Mouse (Mus musculus): ENCODE measurements around the gene Dip2c. TPM values are rescaled to one million over a fixed set of nuclear protein-coding genes. Genes with fewer than 3 reads are reported as not detected.

Dip2c gene
- total and polyA plus RNA-seq, 3 experiments, result 0.04 to 0.14 (median 0.08) TPM

DNA sequence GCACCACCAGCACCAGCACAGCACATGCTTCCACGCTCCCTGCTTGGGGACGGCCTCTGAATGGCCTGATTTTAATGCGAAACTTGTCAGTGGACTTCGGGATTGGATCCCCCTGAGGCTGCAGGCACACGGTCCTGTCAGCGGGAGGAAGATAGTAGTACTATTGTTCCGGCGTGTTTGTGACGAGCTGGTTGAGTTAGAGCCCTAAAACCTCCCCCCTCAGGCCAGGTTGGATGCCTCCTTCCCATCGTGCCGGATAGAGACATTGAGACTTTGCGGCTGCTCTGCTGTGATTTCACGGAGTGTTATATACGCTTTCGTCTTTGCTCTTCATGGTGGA is 1.3 kb downstream of the Dip2c start:
- in situ Hi-C loops (cut with MboI; ENCODE audit: low pct_ligation_motif_present, low pct_unique_long_range_greater_than_20kb, low sequenced_read_pairs), result no loop called here
- DNase-seq (ENCODE audit: extremely low read depth), result no peak

DNA sequence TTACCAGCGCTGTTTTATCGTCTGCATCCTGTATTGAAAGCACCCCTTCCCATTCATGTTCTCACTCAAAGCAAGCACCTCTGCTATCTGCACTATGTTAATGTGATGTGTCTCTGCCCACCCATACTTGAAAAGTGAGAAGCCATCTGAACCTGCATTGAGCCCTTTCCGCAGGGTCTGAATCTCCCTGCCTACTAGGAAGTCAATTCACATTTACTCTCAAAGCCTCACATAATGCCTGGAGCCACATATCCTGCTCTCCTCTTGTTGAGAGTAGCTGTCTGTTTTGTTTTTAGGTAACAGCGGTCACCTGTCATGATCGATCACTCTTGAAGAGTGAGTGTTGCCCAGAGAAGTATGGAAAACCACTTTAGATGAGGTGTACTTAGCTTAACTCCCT is 2.3 kb downstream of the Dip2c start:
- dilution Hi-C loops (cut with MboI; ENCODE audit: extremely low pct_ligation_motif_present, extremely low pct_unique_long_range_greater_than_20kb, low sequenced_read_pairs) (no loop called here), in situ Hi-C loops (cut with MboI; ENCODE audit: low pct_ligation_motif_present, low pct_unique_long_range_greater_than_20kb, low sequenced_read_pairs) (no loop called here)
- Histone ChIP-seq H3K4me1 (ENCODE audit: control insufficient read depth in 1 of 2, insufficient read depth in 2 of 2) (no peaks in the 10 kb centered on the region), H3K36me3 (replicated peaks in 1 of 2; ENCODE audit: control insufficient read depth in 1 of 2, insufficient read depth in 1 of 2, low read length in 1 of 2) (no peaks in the 10 kb centered on the region), H3K4me2 (ENCODE audit: insufficient read depth, low read depth, poor library complexity, severe bottlenecking) (no peak overlapping the region), H3K9me3 (replicated peaks; ENCODE audit: low read length) (no peaks in the 10 kb centered on the region), H3K27ac (ENCODE audit: insufficient read depth, low read depth) (no peak overlapping the region), H3K4me3 (replicated peaks in 1 of 3; ENCODE audit: low read depth in 2 of 3, low read length in 2 of 3, poor library complexity in 1 of 3) (no peak overlapping the region), H3K27me3 (replicated peaks) (no peaks in the 10 kb centered on the region), H3K79me2 (replicated peaks; ENCODE audit: control insufficient read depth, extremely low read depth, insufficient read depth, poor library complexity, severe bottlenecking) (no peaks in the 10 kb centered on the region), H3K9ac (ENCODE audit: insufficient read depth, low read depth) (no peak overlapping the region)
- no peak for DNase-seq (ENCODE audit: extremely low read depth)
- no peak for TF ChIP-seq ZNF384 (IDR thresholded peaks at IDR 0.05; ENCODE audit: low read depth, low read length)
- no peak for TF ChIP-seq SMC3 (IDR thresholded peaks at IDR 0.05; ENCODE audit: low read depth, low read length)
- no peak for TF ChIP-seq MYC (IDR thresholded peaks at IDR 0.05; ENCODE audit: low read depth, low read length)
- no peak for TF ChIP-seq RCOR1 (conservative IDR thresholded peaks at IDR 0.05; ENCODE audit: low read depth, low read length)
- TF ChIP-seq BHLHE40 (IDR thresholded peaks at IDR 0.05; ENCODE audit: low read depth, low read length), result no peak
- TF ChIP-seq TCF12 (IDR thresholded peaks at IDR 0.05; ENCODE audit: low read depth, low read length), result no peak
- no peak for TF ChIP-seq MAX (IDR thresholded peaks at IDR 0.05; ENCODE audit: low read length)
- no peak for TF ChIP-seq GABPA (IDR thresholded peaks at IDR 0.05; ENCODE audit: insufficient replicate concordance, low read depth, low read length)
- TF ChIP-seq NELFE (IDR thresholded peaks at IDR 0.05; ENCODE audit: low read depth, low read length), result no peak
- TF ChIP-seq USF2 (conservative IDR thresholded peaks at IDR 0.05; ENCODE audit: low read depth, low read length), result no peak
- TF ChIP-seq MAFK (IDR thresholded peaks at IDR 0.05; ENCODE audit: insufficient replicate concordance, low read length), result no peak
- TF ChIP-seq MXI1 (IDR thresholded peaks at IDR 0.05; ENCODE audit: low read depth, low read length), result no peak
- no peak for TF ChIP-seq RAD21 (IDR thresholded peaks at IDR 0.05; ENCODE audit: low read depth, low read length)
- TF ChIP-seq EP300 (IDR thresholded peaks at IDR 0.05; ENCODE audit: low read length), result no peak
- TF ChIP-seq MEF2A (IDR thresholded peaks at IDR 0.05; ENCODE audit: borderline replicate concordance, low read depth, low read length), result no peak
- TF ChIP-seq CHD1 (IDR thresholded peaks at IDR 0.05; ENCODE audit: low read depth, low read length), result no peak
- TF ChIP-seq NRF1 (IDR thresholded peaks at IDR 0.05; ENCODE audit: low read depth, low read length), result no peak
- TF ChIP-seq SIN3A (IDR thresholded peaks at IDR 0.05; ENCODE audit: low read length), result no peak
- no peak for TF ChIP-seq E2F4 (IDR thresholded peaks at IDR 0.05; ENCODE audit: insufficient replicate concordance, low read depth, low read length)

More for the DNA sequence above, 1.3 kb downstream of the Dip2c start:
- Histone ChIP-seq H3K79me2 (replicated peaks; ENCODE audit: control insufficient read depth, extremely low read depth, insufficient read depth, poor library complexity, severe bottlenecking) (no peaks in the 10 kb centered on the region), H3K9me3 (replicated peaks; ENCODE audit: low read length) (no peaks in the 10 kb centered on the region), H3K4me3 (replicated peaks in 1 of 3; ENCODE audit: low read depth in 2 of 3, low read length in 2 of 3, poor library complexity in 1 of 3) (no peak overlapping the region), H3K27me3 (replicated peaks) (no peaks in the 10 kb centered on the region), H3K4me1 (ENCODE audit: control insufficient read depth in 1 of 2, insufficient read depth in 2 of 2) (no peaks in the 10 kb centered on the region), H3K27ac (ENCODE audit: insufficient read depth, low read depth) (no peak overlapping the region), H3K36me3 (replicated peaks in 1 of 2; ENCODE audit: control insufficient read depth in 1 of 2, insufficient read depth in 1 of 2, low read length in 1 of 2) (no peaks in the 10 kb centered on the region), H3K4me2 (ENCODE audit: insufficient read depth, low read depth, poor library complexity, severe bottlenecking) (no peak overlapping the region), H3K9ac (ENCODE audit: insufficient read depth, low read depth) (no peak overlapping the region)
- no peak for TF ChIP-seq PAX5 (IDR thresholded peaks at IDR 0.05; ENCODE audit: low read length)
- TF ChIP-seq JUND (conservative IDR thresholded peaks at IDR 0.05; ENCODE audit: low read depth, low read length), result no peak
- TF ChIP-seq CHD2 (IDR thresholded peaks at IDR 0.05; ENCODE audit: low read length), result no peak
- TF ChIP-seq ETS1 (conservative IDR thresholded peaks at IDR 0.05; ENCODE audit: low read depth, low read length), result no peak
- no peak for TF ChIP-seq MXI1 (IDR thresholded peaks at IDR 0.05; ENCODE audit: low read depth, low read length)
- no peak for TF ChIP-seq RCOR1 (conservative IDR thresholded peaks at IDR 0.05; ENCODE audit: low read depth, low read length)
- no peak for TF ChIP-seq ZNF384 (IDR thresholded peaks at IDR 0.05; ENCODE audit: low read depth, low read length)
- TF ChIP-seq NRF1 (IDR thresholded peaks at IDR 0.05; ENCODE audit: low read depth, low read length), result no peak
- TF ChIP-seq MAZ (IDR thresholded peaks at IDR 0.05; ENCODE audit: low read depth, low read length), result no peak
- no peak for TF ChIP-seq UBTF (IDR thresholded peaks at IDR 0.05; ENCODE audit: low read depth, low read length)
- no peak for TF ChIP-seq ZC3H11A (IDR thresholded peaks at IDR 0.05; ENCODE audit: low read depth, low read length)
- TF ChIP-seq SMC3 (IDR thresholded peaks at IDR 0.05; ENCODE audit: low read depth, low read length), result no peak
- TF ChIP-seq CTCF (conservative IDR thresholded peaks at IDR 0.05 in 1 of 2, IDR thresholded peaks at IDR 0.05 in 1 of 2; ENCODE audit: low read depth in 2 of 2, low read length in 2 of 2), result no peak
- TF ChIP-seq USF2 (conservative IDR thresholded peaks at IDR 0.05; ENCODE audit: low read depth, low read length), result no peak
- no peak for TF ChIP-seq MYC (IDR thresholded peaks at IDR 0.05; ENCODE audit: low read depth, low read length)
- no peak for TF ChIP-seq MEF2A (IDR thresholded peaks at IDR 0.05; ENCODE audit: borderline replicate concordance, low read depth, low read length)
- dilution Hi-C loops (cut with MboI; ENCODE audit: extremely low pct_ligation_motif_present, extremely low pct_unique_long_range_greater_than_20kb, low sequenced_read_pairs), result no loop called here
